Mouse (Mus musculus): ENCODE data around the gene Smco3.

DNA sequence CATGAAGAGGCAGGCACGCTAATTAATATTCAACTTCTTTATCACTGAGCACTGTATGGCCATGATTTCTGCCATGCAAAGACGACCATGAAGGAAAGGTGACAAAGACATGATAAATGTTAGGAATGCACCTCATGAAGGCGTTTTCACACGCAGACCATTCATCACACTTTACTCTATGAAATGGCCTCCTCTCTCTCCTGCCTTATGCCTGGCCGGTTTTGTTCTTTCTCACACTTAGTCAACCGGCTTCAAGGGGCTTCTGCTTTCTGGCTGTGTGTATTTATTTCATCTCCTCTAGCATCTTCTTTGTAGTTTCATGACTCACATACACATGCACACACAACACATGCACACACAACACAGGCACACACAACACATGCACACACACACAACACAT lies 34.0 kb downstream of the Smco3 start:
- TF ChIP-seq CTCF (IDR thresholded peaks at IDR 0.05; ENCODE audit: insufficient read depth, low read depth, low read length) (no peak), POLR2A (IDR thresholded peaks at IDR 0.05; ENCODE audit: insufficient read depth, low read depth, low read length) (no peak)
